Mouse (Mus musculus) hematopoietic stem cell, adult 5-6 weeks (primary cell): ENCODE results near the gene Grk3. TPM values are rescaled to one million over a fixed set of nuclear protein-coding genes. Genes with fewer than 3 reads are reported as not detected.

Source experiments
- ATAC-seq, 2 experiments: fragments of 125-278 bp in 1 of 2; replicated peaks in 1 of 2; 2 replicates each; pipeline ENCODE4 v1.8.0; 2016 to 2017; ENCODE audit warnings: inconsistent platforms in 2 of 2, mild to moderate bottlenecking in 2 of 2, moderate number of reproducible peaks in 2 of 2, low read depth in 1 of 2, moderate TSS enrichment in 1 of 2; ENCODE audit not compliant: low FRiP score in 2 of 2, poor library complexity in 2 of 2, severe bottlenecking in 2 of 2, insufficient read depth in 1 of 2, low TSS enrichment in 1 of 2
- total RNA-seq: library from RNA; stranded (forward); fragments of 172-1452, 232-1000 nt; gene quantifications from 2 replicates; pipeline ENCODE4 v1.2.3, GENCODE M21; 2017

Gene Grk3
- total RNA-seq, result 28.2 and 31.4 TPM in 2 replicates

DNA sequence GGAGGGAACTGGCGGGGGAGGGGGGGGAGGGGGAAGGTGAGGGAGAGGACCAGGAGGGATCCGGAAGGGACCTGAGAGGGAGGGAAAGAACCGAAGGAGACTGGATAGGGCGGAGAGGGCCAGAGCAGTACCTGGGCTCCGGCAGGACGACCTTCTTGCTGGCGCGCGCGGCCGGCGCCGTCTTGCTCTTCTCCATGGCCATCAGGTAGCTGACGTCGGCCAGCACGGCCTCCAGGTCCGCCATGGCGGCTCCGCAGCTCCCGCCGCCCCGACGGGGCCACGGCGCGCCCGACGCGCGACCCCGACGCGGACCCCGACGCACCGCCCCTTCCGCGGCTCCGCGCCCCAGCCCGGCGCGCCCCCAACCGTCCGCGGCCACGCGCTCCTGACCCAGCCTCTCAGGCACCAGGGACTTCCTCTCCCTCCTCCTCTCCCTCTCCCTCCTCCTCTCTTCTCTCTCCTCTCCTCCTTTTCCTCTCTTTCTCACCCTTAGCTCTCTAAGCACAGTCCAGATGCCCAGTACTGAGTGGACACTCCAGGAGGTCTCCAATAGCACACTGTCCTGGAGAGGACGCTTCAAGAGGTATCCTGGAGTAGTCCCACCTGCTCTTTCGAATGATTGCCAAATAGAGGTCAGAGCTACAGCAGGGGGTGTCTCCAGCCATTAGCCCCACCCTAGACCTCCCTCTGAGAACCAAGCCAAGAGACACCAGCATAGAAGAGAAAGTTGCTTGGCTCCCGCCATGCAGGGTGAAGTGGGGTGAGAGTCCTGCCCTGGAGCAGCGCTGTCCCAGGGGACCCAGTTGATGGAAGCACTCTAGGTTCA, at the start of gene Grk3:
Gene Grk3 (minus strand): TSS at position 556 of the 826 bp plus-strand sequence.
- peak; percentile 36 to 47 for ATAC-seq

- ATAC-seq, result peak; percentile 84 to 87
Observed at GRCm38 (mm10) chr5:113054308-113054707, 38.7 kb upstream of the Grk3 start.

GRCm38 (mm10) chr5:113050581-113051185, 35.1 kb upstream of the Grk3 start:
- ATAC-seq, result no peak

DNA sequence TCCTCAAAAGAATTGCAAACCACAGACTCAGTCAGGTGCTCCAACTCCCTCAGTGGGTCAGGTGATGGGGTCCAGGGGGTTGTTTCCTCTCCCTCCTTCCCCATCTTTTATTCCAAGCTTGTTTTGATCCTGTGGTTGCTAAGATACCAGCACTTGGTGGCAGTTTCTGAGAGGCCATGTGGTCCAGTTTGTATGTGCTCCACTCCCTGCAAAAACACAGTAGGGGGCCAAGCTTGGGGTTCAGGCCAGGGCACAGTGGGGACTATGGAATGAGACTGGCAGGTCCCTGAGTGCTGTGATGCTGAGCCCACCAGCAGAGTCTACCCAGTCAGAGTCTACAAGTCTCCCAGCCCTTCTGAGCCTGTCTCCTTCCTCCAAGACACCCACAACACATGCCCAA, 34.3 kb upstream of the Grk3 start:
- no peak for ATAC-seq

DNA sequence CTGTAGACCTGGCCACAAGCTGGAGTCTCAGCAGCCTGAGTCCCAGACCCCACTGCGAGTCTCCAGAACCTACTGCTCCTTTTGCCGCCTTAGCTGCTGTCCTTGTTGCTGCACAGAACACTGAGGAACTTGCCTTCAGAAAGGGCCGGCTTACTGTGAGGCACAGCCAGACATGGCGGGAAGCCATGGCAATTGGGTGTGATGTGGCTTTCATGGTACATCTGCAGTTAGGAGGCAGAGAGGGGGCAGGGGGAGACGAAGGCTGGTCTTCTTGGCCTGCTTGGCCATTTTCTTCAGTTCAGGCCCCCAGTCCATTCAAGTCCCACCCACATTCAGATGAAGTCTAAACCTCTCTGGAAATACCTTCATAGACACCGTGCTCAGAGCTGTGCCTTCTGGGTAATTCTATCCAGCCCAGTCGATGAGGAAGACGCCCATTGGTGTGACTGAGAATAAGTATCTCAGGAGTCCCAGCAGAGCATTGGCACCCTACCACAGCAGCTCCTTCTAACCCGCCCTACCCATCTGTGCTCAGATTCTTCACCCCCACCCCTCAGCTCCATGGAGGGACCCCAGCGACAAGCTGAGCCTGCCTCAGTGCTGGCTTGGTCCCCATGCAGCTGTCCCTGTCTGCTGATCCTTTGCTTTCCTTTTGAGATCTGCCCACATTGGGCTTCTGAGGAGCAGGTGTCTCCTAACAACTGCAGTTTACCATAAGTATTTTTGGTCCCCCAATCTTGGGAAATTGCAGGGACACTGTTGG, 30.1 kb upstream of the Grk3 start:
- no peak for ATAC-seq

- no peak for ATAC-seq
Observed at GRCm38 (mm10) chr5:113043531-113043930, 27.9 kb upstream of the Grk3 start.

GRCm38 (mm10) chr5:113041567-113042071, 26.0 kb upstream of the Grk3 start:
- no peak for ATAC-seq

DNA sequence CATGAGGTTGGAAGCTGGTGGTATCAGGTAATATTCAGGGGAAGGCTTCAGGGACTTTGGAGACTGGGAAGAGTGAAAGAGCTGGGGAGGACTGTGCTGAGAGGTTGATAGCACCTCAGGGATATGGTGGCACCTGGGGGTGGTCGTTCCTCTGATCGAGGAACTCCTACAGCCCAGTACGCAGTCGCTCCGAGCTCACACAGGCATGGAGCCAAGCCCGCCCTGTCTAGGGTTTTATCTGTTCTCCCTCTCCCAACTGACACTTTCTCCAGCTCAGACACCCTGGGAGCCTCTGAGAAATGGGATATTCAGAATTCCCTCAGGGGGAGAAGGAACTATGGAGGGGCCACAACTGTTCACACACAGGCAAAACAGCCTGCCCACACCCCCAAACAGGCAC, 25.2 kb upstream of the Grk3 start:
- ATAC-seq, result no peak

DNA sequence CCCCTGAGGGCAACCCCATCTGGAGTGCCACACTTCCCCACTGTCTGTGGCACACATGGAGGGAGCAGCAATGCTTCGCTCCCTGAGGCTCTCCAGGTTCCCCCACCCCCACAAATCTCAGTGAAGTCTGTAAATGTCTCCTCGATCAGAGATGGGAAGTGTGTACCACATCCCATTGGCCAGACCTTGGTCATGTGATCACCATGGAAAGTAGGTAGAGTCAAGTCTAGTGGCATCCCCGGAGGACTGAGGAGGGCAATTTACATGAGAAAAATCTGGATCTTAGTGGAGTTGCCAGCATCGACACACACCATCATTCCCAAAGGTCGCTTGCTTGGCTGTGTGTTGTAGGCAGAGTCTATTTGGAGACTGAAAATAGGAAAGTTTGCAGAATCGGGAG, 23.0 kb upstream of the Grk3 start:
- no peak for ATAC-seq

GRCm38 (mm10) chr5:113035094-113036047, 19.8 kb upstream of the Grk3 start:
- peak; percentile 61 to 78 for ATAC-seq

DNA sequence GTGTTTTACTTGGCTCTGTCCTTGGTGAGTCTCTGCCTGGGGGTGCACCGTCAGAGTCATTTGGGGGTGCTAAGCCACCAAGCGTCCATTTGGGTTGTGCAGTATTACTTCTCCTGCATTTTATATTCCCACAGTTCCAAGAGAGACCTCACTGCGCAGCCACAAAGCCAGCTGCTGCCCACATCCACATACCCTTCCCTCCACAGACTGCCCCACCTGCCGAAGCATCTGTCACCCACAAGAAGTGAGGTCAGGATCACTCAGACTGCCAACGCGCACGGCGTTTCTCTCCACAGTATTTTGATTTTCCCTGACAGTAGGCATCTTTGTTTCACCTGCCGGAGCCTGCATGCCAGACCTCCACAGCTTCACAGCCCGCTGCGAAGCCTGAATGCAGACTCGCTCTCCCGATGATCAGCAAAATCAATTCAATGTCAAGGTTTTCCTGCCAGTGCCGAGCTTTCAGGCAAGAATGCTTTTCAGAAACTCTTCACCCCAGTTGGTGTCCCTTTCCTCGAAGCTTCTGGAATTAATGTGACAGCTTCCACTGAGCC, 15.7 kb upstream of the Grk3 start:
- no peak for ATAC-seq

GRCm38 (mm10) chr5:113030082-113030481, 14.5 kb upstream of the Grk3 start:
- no peak for ATAC-seq

- no peak for ATAC-seq
Observed at GRCm38 (mm10) chr5:113026706-113027105, 11.1 kb upstream of the Grk3 start.

DNA sequence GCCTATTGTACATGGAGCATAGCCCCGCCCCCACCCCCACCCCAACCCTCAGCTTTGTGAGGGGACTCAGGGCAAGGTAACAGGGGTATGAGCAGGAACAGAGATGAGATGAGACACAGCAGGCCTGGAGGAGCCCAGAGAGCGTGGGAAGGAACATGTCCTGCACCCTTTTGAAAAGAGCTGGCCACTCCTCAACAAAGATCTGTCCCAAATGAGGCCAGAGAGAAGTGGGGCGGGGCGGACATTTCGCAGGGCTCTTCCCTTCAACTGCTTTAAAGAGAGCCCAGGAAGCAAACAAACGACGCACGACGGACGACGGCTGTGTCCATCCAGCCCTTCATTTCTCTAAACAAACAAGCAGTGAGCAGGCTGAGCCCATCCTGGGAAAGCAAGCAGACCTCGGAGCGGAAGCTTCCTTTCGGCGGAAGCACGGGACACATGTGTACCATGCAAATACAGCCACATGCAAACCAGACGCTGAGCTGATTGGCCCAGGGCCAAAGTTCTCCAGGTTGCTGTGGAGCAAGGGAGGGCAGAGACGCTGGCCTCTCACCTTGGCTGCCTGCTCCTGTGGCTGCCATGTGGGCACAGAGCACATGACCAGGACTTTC, 8.7 kb upstream of the Grk3 start:
- ATAC-seq, result peak; percentile 17 to 60; a peak in 1 of 4 replicates

DNA sequence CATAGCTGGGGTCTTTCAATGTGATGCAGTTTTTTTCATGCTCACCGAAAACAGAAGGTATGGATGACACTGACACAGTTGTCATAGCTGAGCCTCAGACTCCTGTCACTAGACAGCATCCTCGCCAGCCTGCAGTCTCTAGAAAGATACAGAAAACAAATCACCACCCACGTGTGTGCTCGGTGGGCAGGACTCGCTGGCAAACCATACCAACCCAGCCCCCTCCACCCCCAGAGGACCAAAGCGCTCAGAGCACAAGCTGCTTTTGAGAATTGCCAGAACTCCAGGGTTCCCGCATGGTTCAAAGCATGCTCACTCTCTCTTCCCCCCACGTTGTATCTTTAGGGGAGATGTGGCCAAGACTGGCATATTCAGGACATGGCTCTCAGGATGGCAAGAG, 2.6 kb upstream of the Grk3 start:
- no peak for ATAC-seq

DNA sequence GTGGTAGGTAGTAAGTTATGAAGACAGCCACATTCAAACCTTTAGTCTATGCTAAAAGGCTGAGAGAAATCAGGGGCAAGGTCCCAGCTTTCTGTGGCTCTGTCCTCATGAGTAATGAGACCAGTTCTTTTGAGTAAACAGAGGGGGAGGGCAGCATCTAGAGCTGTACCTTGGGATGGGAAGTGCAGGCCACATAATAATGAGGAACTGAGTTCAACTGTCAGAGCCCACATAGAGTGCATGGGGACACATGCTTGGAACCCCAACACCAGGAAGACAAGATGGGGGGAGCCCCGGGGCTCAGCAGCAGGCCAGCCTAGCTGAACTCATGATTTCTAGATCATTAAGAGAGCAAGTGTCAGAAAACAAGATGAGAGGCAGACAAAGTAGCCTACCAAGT, 1.4 kb upstream of the Grk3 start:
- ATAC-seq, result peak; percentile 30 to 52; a peak in 3 of 4 replicates
